Comparison of ENCODE assay signal across 25 mouse cellular contexts in genomic region chr7:133842079-133842478, GRCm38 (mm10). TPM values are rescaled to one million over a fixed set of nuclear protein-coding genes. Genes with fewer than 3 reads are reported as not detected.
DNase-seq lines count a peak whose midpoint lies in the region; ATAC-seq and TF ChIP-seq lines count a peak whose summit lies in the region.
"Had no signal": no experiment of that assay in that cellular context is flagged by ENCODE, and none has a peak within 500 bp of the region (broad histone marks: within the 10 kb centered on the region; RNA-seq: fewer than 3 reads in every experiment).

No protein-coding gene starts in this region.

- no peaks in the 10 kb centered on the region for H3K36me3 ChIP-seq in embryonic facial prominence, embryonic 13.5 days
- no peaks in the 10 kb centered on the region for H3K36me3 ChIP-seq in embryonic facial prominence, embryonic 10.5 days (replicated peaks)
- no peaks in the 10 kb centered on the region for H3K36me3 ChIP-seq in kidney, embryonic 14.5 days (ENCODE audit: control insufficient read depth, insufficient read depth, low read length)
- H3K36me3 ChIP-seq in kidney, adult 2 months (ENCODE audit: control insufficient read depth, insufficient read depth, low read length): no peaks in the 10 kb centered on the region
- H3K36me3 ChIP-seq in midbrain, embryonic 14.5 days (ENCODE audit: control insufficient read depth, insufficient read depth, low read length): no peaks in the 10 kb centered on the region
- H3K36me3 ChIP-seq in midbrain, embryonic 10.5 days: no peaks in the 10 kb centered on the region
- H3K36me3 ChIP-seq: embryonic facial prominence, embryonic 12.5 days; forebrain, embryonic 12.5 days; forebrain, embryonic 15.5 days; G1E; heart, embryonic 10.5 days; hindbrain, embryonic 12.5 days; hindbrain, embryonic 15.5 days had no signal

- H3K27ac ChIP-seq in embryonic facial prominence, embryonic 13.5 days: no peak overlapping the region
- no peak overlapping the region for H3K27ac ChIP-seq in embryonic facial prominence, embryonic 10.5 days (replicated peaks)
- no peak overlapping the region for H3K27ac ChIP-seq in kidney, embryonic 14.5 days (ENCODE audit: low read depth, low read length)
- no peak overlapping the region for H3K27ac ChIP-seq in kidney, adult 2 months (ENCODE audit: insufficient read depth, low read depth, low read length)
- no peak overlapping the region for H3K27ac ChIP-seq in midbrain, embryonic 14.5 days (replicated peaks; ENCODE audit: low read depth, low read length)
- H3K27ac ChIP-seq in midbrain, embryonic 10.5 days (replicated peaks): no peak overlapping the region
- H3K27ac ChIP-seq: embryonic facial prominence, embryonic 12.5 days; forebrain, embryonic 12.5 days; forebrain, embryonic 15.5 days; heart, adult 2 months; heart, embryonic 10.5 days; hindbrain, embryonic 12.5 days; hindbrain, embryonic 15.5 days had no signal

- H3K4me1 ChIP-seq in embryonic facial prominence, embryonic 13.5 days: no peaks in the 10 kb centered on the region
- peaks cover 4% of the 10 kb centered on the region for H3K4me1 ChIP-seq in embryonic facial prominence, embryonic 10.5 days
- no peaks in the 10 kb centered on the region for H3K4me1 ChIP-seq in kidney, embryonic 14.5 days (ENCODE audit: control insufficient read depth, insufficient read depth, low read length)
- H3K4me1 ChIP-seq in kidney, adult 2 months (ENCODE audit: control insufficient read depth, insufficient read depth, low read length): no peaks in the 10 kb centered on the region
- H3K4me1 ChIP-seq in midbrain, embryonic 14.5 days (ENCODE audit: control insufficient read depth, insufficient read depth, low read length): no peaks in the 10 kb centered on the region
- H3K4me1 ChIP-seq in midbrain, embryonic 10.5 days: no peaks in the 10 kb centered on the region
- H3K4me1 ChIP-seq: embryonic facial prominence, embryonic 12.5 days; forebrain, embryonic 12.5 days; forebrain, embryonic 15.5 days; heart, embryonic 10.5 days; hindbrain, embryonic 12.5 days; hindbrain, embryonic 15.5 days had no signal

- WGBS in embryonic facial prominence, embryonic 13.5 days: 53% methylated on average over 6 of the region's 6 CpGs
- 85% methylated on average over 6 of the region's 6 CpGs for WGBS in embryonic facial prominence, embryonic 10.5 days
- WGBS in kidney, embryonic 14.5 days: 18% methylated on average over 6 of the region's 6 CpGs
- WGBS in kidney, adult 2 months: 21% methylated on average over 6 of the region's 6 CpGs
- WGBS in midbrain, embryonic 14.5 days: 58% methylated on average over 6 of the region's 6 CpGs
- 87% methylated on average over 6 of the region's 6 CpGs for WGBS in midbrain, embryonic 10.5 days

- TF ChIP-seq CTCF in kidney, adult 2 months (conservative IDR thresholded peaks at IDR 0.05; ENCODE audit: insufficient read depth, insufficient read length, low read depth, low read length): no peak

- ATAC-seq in embryonic facial prominence, embryonic 13.5 days (ENCODE audit: insufficient number of reproducible peaks, insufficient read depth, low FRiP score, low TSS enrichment, low read depth): no peak
- peak; percentile 91 for ATAC-seq in kidney, embryonic 14.5 days (ENCODE audit: low FRiP score, low TSS enrichment)
- no peak for ATAC-seq in midbrain, embryonic 14.5 days (ENCODE audit: low FRiP score, low TSS enrichment)
- ATAC-seq: forebrain, embryonic 15.5 days; Patski had no signal

- no peak overlapping the region for H3K4me3 ChIP-seq in embryonic facial prominence, embryonic 13.5 days
- no peak overlapping the region for H3K4me3 ChIP-seq in embryonic facial prominence, embryonic 10.5 days
- H3K4me3 ChIP-seq in kidney, embryonic 14.5 days (ENCODE audit: low read length): no peak overlapping the region
- H3K4me3 ChIP-seq in kidney, adult 2 months (ENCODE audit: insufficient read depth, low read depth, low read length): no peak overlapping the region
- H3K4me3 ChIP-seq in midbrain, embryonic 14.5 days (replicated peaks; ENCODE audit: low read depth, low read length): no peak overlapping the region
- H3K4me3 ChIP-seq in midbrain, embryonic 10.5 days: no peak overlapping the region
- H3K4me3 ChIP-seq: embryonic facial prominence, embryonic 12.5 days; erythroblast, embryonic 14.5 days; forebrain, embryonic 12.5 days; forebrain, embryonic 15.5 days; heart, adult 2 months; heart, embryonic 10.5 days; hindbrain, embryonic 12.5 days; hindbrain, embryonic 15.5 days had no signal

- DNase-seq in embryonic facial prominence, embryonic 10.5 days (ENCODE audit: low spot score): no peak
- no peak for DNase-seq in kidney, adult 2 months
- DNase-seq in midbrain, embryonic 14.5 days: peak; percentile 18
- DNase-seq in midbrain, embryonic 10.5 days (ENCODE audit: low spot score): no peak
- DNase-seq in mesoderm, embryonic 11.5 days (ENCODE audit: low read depth, low spot score): peak; percentile 56
- DNase-seq: adrenal gland, postnatal 10 days; adrenal gland, postnatal 36 days; B cell, adult 2 months; cerebellum, adult 11 months; cerebellum, adult 2 months; cerebellum, adult 9-11 months; cerebellum, postnatal 25 days; gastrocnemius, postnatal 25 days; heart, adult 2 months had no signal

- 0 out of 2 replicates have a peak, but pooled peaks cover 2% of the 10 kb centered on the region for H3K27me3 ChIP-seq in embryonic facial prominence, embryonic 13.5 days
- no peaks in the 10 kb centered on the region for H3K27me3 ChIP-seq in embryonic facial prominence, embryonic 10.5 days (replicated peaks; ENCODE audit: low read depth, poor library complexity, severe bottlenecking)
- no peaks in the 10 kb centered on the region for H3K27me3 ChIP-seq in kidney, embryonic 14.5 days (ENCODE audit: control insufficient read depth, insufficient read depth, low read length)
- no peaks in the 10 kb centered on the region for H3K27me3 ChIP-seq in kidney, adult 2 months (replicated peaks; ENCODE audit: control insufficient read depth, insufficient read depth, low read length)
- H3K27me3 ChIP-seq in midbrain, embryonic 14.5 days (ENCODE audit: control insufficient read depth, insufficient read depth, low read length): no peaks in the 10 kb centered on the region
- no peaks in the 10 kb centered on the region for H3K27me3 ChIP-seq in midbrain, embryonic 10.5 days (ENCODE audit: low read depth, poor library complexity, severe bottlenecking)
- H3K27me3 ChIP-seq: embryonic facial prominence, embryonic 12.5 days; forebrain, embryonic 12.5 days; forebrain, embryonic 15.5 days; hindbrain, embryonic 12.5 days; hindbrain, embryonic 15.5 days; Patski had no signal

- TF ChIP-seq POLR2A in kidney, adult 2 months (IDR thresholded peaks at IDR 0.05; ENCODE audit: low read depth, low read length): no peak

- no peak overlapping the region for H3K4me2 ChIP-seq in embryonic facial prominence, embryonic 13.5 days
- no peak overlapping the region for H3K4me2 ChIP-seq in kidney, embryonic 14.5 days (replicated peaks; ENCODE audit: low read depth, low read length)
- no peak overlapping the region for H3K4me2 ChIP-seq in midbrain, embryonic 14.5 days (ENCODE audit: low read length)
- H3K4me2 ChIP-seq: embryonic facial prominence, embryonic 12.5 days; forebrain, embryonic 12.5 days; forebrain, embryonic 15.5 days; hindbrain, embryonic 12.5 days; hindbrain, embryonic 15.5 days had no signal

- 0 out of 2 replicates have a peak overlapping the region, but pooled peaks have one; percentile 16 for H3K9ac ChIP-seq in embryonic facial prominence, embryonic 13.5 days
- H3K9ac ChIP-seq in kidney, embryonic 14.5 days (ENCODE audit: low read depth, low read length): no peak overlapping the region
- no peak overlapping the region for H3K9ac ChIP-seq in midbrain, embryonic 14.5 days (replicated peaks; ENCODE audit: low read length)
- H3K9ac ChIP-seq: embryonic facial prominence, embryonic 12.5 days; forebrain, embryonic 12.5 days; forebrain, embryonic 15.5 days; hindbrain, embryonic 12.5 days; hindbrain, embryonic 15.5 days had no signal

- H3K9me3 ChIP-seq in embryonic facial prominence, embryonic 13.5 days: no peaks in the 10 kb centered on the region
- no peaks in the 10 kb centered on the region for H3K9me3 ChIP-seq in embryonic facial prominence, embryonic 10.5 days
- H3K9me3 ChIP-seq in kidney, embryonic 14.5 days (ENCODE audit: control insufficient read depth, low read length): no peaks in the 10 kb centered on the region
- H3K9me3 ChIP-seq in midbrain, embryonic 14.5 days (ENCODE audit: control insufficient read depth, low read length): no peaks in the 10 kb centered on the region
- no peaks in the 10 kb centered on the region for H3K9me3 ChIP-seq in midbrain, embryonic 10.5 days (replicated peaks)
- H3K9me3 ChIP-seq: embryonic facial prominence, embryonic 12.5 days; forebrain, embryonic 12.5 days; forebrain, embryonic 15.5 days; G1E; heart, embryonic 10.5 days; hindbrain, embryonic 12.5 days; hindbrain, embryonic 15.5 days had no signal

RNA-seq across cellular contexts. Expression of gene Dhx32, which starts 59.6 kb away (rescaled TPM):
- 15.6 and 16.4 TPM in 2 replicates for polyA plus RNA-seq in embryonic facial prominence, embryonic 13.5 days (2015; fragmentation: Nextera tagmentation; extraction: Ambion mirVana)
- polyA plus RNA-seq in embryonic facial prominence, embryonic 10.5 days (2016; fragmentation: Nextera tagmentation; extraction: Ambion mirVana): 34.9 and 38.5 TPM in 2 replicates
- polyA plus RNA-seq in kidney, embryonic 14.5 days (2014; fragmentation: Nextera tagmentation; extraction: Ambion mirVana): 13.6 and 19.9 TPM in 2 replicates
- polyA plus RNA-seq in kidney, adult 2 months (2012; rRNA removed): 26.1 and 28.1 TPM in 2 replicates
- polyA plus RNA-seq in midbrain, embryonic 14.5 days (2014; fragmentation: Nextera tagmentation; extraction: Ambion mirVana): 34.2 and 46.4 TPM in 2 replicates
- 79.2 and 81.1 TPM in 2 replicates for polyA plus RNA-seq in midbrain, embryonic 10.5 days (2016; fragmentation: Nextera tagmentation; extraction: Ambion mirVana)

Comparison
In these comparisons a context has a peak if more than half of its experiments do, and no peak if none do; other contexts are left out.
1. DNase-seq: peak in midbrain, embryonic 14.5 days (single experiment) and mesoderm, embryonic 11.5 days (single experiment); none in embryonic facial prominence, embryonic 10.5 days (single experiment), kidney, adult 2 months (single experiment) and midbrain, embryonic 10.5 days (single experiment).